Mouse (Mus musculus): ENCODE measurements at regions not wholly inside any gene's neighbourhood (a gene's known extent, or its start where the extent isn't known, plus 50 kb on each side); places are given as distances from the start of the nearest gene placed in this dataset.

DNA sequence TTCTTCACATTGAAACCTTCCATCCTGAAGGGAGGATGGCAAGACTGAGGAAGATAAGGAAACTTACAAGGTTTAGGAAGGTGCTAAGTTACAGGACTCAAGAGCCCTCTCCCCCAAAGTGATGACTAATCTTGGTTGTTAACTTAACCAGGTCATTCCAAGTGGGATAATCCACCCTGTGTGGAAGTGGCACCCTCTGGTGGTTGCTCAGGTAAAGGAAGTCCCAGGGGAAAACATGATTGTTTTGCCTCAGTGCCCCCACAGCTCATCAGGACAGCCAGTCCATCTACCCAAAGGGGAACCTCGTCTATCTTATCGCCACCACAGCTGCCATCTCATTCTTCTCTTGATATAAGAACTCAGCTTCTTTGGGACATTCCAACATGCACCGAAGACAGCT lies 244.6 kb upstream of the Npvf start:
- in situ Hi-C loops (cut with MboI, MseI) = loop anchor here in 1 of 2 experiments (25.0 kb wide), 1 partner anchor 1936 kb away; the partner anchor contains the start of gene Doxl2

DNA sequence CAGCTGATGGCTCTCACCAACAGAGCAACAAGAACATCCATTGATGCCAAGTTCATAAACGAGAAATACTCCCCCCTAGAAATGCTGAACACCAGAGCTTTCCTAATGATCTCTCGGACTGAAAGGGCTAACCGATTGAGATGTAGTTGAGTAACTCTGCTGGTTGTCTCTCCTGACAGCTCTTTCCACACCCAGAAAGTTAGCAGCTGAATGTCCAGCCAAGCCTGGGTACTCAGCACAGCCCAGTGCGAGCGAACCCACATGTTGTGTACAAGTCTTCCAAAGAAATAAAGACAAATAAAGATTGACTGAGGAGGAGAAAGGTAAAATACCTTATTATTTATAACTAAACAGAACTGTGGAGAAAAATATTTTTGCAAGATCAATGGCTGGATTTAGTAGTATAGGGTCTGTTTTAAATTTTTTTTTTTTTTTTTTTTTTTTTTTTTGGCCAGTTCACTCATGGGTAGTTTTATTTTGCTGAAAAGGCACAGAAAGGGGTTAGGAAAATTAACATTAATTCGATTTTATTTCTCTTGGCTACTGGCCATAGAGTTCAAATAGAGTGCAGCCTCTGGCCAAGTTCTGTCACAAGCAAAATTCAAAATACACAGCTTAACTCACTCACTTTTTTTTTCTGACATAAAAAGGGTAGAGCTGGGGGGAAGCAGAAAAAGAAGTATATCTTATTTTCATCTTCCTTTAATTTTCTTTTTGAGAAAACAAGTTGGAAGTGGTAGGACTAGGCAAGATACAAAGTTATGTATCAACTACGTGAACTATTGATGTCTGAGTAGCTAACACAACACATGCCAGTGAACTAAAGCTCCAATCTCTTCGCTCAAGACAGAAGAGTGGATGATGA lies 261.2 kb upstream of the Npvf start:
- in situ Hi-C loops (cut with MboI, MseI) = no loop called here

GRCm38 (mm10) chr6:50918248-50918647 lies 264.0 kb upstream of the Npvf start:
- in situ Hi-C loops (cut with MboI, MseI) = no loop called here

- in situ Hi-C loops (cut with MboI, MseI) = no loop called here
These were observed 268.0 kb upstream of the Npvf start for GRCm38 (mm10) chr6:50922235-50922634.

GRCm38 (mm10) chr6:50924571-50924970 lies 270.3 kb upstream of the Npvf start:
- in situ Hi-C loops (cut with MboI, MseI) = no loop called here

- in situ Hi-C loops (cut with MboI, MseI) = no loop called here
These were observed 270.8 kb upstream of the Npvf start for GRCm38 (mm10) chr6:50924998-50925397.

- in situ Hi-C loops (cut with MboI, MseI) = no loop called here
These were observed 272.1 kb upstream of the Npvf start for GRCm38 (mm10) chr6:50926313-50926712.

DNA sequence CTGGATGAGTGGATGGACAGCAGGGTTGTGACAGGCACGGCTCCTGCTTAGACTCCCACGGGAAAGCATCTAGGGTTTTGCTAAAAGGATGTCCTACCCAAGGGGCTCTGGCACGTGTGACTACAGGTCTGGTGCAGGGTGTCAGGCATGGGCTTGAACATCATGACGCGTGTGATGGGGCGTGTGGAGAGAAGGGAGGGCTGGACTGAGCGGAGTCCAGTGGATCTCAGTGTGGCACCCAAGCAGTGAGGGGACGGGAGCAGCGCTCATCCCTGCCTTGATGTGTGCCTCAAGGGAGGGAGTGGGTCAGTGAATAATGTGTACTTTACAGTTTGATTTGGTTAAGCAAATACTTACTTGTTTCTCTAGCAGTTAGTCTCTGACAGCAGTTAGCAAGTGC lies 275.3 kb upstream of the Npvf start:
- in situ Hi-C loops (cut with MboI, MseI) = no loop called here

DNA sequence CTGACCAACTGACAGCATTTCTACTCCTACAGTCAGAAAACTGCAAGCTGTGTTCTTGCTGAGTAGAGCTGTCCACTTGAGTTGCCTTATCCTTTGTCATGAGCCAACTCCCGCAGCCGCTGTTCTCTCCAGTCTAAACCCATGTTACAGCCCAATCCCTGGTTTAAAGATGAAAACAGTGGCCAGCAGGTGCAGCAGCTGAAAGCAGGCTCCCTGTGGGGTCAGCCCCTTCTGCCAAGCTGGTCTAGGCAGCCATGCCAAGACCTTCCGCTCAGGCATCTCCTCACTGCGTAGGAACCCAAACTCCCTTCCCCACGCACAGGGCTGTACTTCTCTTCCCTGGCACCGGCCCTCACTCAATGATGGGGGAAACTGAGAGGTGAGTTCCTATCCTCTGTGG lies 279.3 kb upstream of the Npvf start:
- in situ Hi-C loops (cut with MboI, MseI) = loop anchor here in 1 of 2 experiments (5.0 kb wide), 1 partner anchor 256 kb away; no protein-coding TSS in a partner anchor

DNA sequence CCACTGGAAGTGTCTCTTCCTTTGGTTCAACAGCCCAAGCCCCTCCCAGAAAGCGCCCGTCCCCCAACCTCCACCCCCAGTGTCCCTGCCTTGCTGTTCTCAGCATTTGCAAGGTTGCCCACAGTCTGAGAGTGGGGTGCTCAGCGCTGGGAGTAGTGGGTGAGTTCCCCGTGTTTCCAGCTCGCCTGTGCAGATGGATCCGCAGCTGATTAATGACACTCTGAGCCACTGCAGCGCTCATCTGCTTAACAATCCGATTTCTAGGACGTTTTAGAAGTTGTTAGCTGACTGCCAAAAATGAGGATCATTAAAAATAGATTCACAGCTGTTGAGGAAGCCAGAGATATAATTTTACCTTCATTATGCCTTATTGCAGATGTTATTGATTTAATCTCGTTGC lies 280.0 kb upstream of the Npvf start:
- in situ Hi-C loops (cut with MboI, MseI) = loop anchor here in 1 of 2 experiments (5.0 kb wide), 1 partner anchor 257 kb away; no protein-coding TSS in a partner anchor

- in situ Hi-C loops (cut with MboI, MseI) = loop anchor here (5.0 kb wide), 2 partner anchors 129 to 259 kb away; no protein-coding TSS in a partner anchor
These were observed 282.1 kb upstream of the Npvf start for GRCm38 (mm10) chr6:50936306-50936705.

- in situ Hi-C loops (cut with MboI, MseI) = loop anchor here (5.0 kb wide), 2 partner anchors 130 to 260 kb away; no protein-coding TSS in a partner anchor
These were observed 282.9 kb upstream of the Npvf start for GRCm38 (mm10) chr6:50937094-50937493.

DNA sequence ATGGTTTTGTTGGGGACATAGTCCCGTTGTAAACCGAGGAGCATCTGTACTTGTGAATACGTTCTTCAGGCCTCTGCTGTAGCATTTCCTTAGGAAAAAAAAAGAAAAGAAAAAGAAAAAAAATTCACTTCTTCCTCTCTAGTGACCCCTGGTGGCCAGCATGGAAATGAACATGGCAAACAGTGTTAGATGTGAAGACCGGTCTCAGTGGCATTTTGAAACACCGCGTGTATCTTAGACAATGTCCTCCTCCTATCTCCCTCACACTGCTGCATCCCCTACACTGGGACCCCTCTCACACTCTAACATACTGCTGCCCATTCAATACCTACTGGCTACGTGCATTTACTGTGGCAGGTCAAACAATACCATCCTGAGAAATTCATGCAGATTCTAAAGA lies 284.6 kb upstream of the Npvf start:
- in situ Hi-C loops (cut with MboI, MseI) = loop anchor here (5.0 kb wide), 2 partner anchors 132 to 262 kb away; no protein-coding TSS in a partner anchor

GRCm38 (mm10) chr6:50939440-50939839 lies 285.2 kb upstream of the Npvf start:
- in situ Hi-C loops (cut with MboI, MseI) = loop anchor here (5.0 kb wide), 2 partner anchors 132 to 262 kb away; no protein-coding TSS in a partner anchor

DNA sequence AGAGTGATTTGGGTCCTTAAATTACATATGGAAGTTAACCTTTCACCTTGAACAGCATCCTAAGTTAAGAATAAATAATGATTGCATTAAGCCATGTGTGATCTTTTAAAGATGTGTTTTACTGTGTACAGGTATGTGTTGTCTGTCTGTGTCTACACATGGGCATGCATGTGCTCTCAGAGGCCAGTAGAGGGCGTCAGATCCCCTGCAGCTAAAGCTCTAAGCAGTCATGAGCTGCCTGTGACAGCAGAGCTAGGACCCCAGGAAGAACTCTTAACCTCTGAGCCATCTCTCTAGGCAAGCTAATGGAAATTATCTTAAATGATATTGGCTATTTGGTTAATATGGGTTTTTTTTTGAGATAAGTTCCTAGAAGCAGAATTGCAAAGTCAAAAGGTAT lies 285.9 kb upstream of the Npvf start:
- in situ Hi-C loops (cut with MboI, MseI) = loop anchor here in 1 of 2 experiments (5.0 kb wide), 1 partner anchor 232 kb away; no protein-coding TSS in a partner anchor

GRCm38 (mm10) chr6:50940641-50941398 lies 286.6 kb upstream of the Npvf start:
- in situ Hi-C loops (cut with MboI, MseI) = loop anchor here in 1 of 2 experiments (5.0 kb wide), 1 partner anchor 231 kb away; no protein-coding TSS in a partner anchor

- in situ Hi-C loops (cut with MboI, MseI) = loop anchor here in 1 of 2 experiments (5.0 kb wide), 1 partner anchor 230 kb away; no protein-coding TSS in a partner anchor
These were observed 288.5 kb upstream of the Npvf start for GRCm38 (mm10) chr6:50942696-50943095.

DNA sequence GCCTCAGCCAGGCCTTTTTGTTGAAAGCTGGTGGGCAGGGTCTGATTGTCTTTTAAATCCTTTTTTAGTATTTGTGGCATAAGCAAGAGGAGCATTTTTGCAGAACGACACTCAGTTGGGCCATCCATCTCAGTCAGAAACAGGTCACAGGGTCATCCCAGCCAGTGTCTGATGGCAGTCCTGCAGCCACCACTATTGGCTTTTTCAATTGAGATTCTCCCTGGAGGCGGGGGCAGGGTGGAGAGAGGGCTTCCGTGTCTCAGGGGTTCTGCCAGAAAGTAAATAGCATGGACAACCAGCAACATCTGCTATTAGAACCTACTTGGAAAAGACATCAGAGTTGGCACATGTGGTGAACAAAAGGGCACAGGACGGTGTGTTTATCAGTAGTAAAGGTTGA lies 293.8 kb upstream of the Npvf start:
- in situ Hi-C loops (cut with MboI, MseI) = loop anchor here in 1 of 2 experiments (5.0 kb wide), 1 partner anchor 214 kb away; no protein-coding TSS in a partner anchor

DNA sequence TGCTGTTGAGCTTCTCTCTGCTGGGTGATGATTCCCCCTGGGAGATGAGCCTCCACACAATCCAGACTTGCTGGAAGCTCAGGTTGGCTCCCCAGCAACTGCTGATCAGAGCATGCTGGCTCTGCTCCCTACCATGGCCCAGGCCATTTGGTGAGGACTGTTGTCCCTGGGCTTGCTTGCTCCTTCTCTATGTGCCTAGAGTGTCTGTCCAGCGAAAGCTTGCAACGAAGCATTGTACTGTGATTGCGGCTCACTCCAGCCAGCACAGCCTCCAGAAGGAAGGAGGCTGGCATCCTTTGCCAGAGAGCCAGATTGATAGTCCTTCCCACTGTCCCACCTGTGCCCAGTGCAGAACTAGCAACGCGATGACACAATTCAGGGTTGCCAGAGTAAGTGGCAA lies 295.1 kb upstream of the Npvf start:
- in situ Hi-C loops (cut with MboI, MseI) = loop anchor here in 1 of 2 experiments (5.0 kb wide), 1 partner anchor 213 kb away; no protein-coding TSS in a partner anchor

DNA sequence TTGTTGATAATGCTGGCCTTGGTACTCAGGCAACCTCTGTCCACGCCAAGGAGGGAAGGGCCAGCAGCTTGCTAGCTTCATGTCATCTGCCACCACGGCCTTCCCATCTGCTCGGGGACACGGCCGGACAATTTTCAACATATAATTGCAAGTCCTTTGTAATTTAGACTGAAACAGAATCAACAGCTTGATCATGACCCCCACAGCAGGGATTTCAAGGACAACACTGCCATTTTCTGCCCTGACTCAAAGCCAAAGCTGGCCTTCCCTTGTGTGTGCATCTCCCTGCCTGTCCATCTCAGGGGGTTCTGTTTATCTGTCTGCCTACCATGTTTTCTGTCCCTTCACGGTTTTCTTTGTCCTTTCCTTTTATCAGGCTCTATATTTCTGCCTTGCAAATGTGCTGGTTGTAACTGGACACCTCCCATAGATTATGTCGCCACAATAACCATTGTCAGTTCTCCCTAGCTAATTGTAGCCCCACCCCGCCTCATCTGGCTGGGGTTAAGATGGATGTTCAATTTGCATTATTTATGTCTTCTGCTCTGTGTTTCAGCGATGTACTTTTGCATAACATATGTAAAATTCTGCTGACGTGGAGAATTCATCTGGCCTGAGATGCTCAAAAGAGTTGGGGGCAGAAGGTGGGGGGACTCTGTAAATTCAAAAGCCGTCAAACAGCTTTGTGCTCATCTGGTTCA lies 295.8 kb upstream of the Npvf start:
- in situ Hi-C loops (cut with MboI, MseI) = loop anchor here (5.0 to 10.0 kb wide), 2 partner anchors 212 to 1615 kb away; no protein-coding TSS in a partner anchor
